Mouse (Mus musculus) embryo, embryonic 10.5 days (tissue): Measurements from ENCODE around the gene C1qtnf7.

Source experiments
- DNase-seq: peaks from one replicate; pipeline ENCODE4 v3.0.0-alpha.2; 2015; ENCODE audit warnings: low spot score

Gene C1qtnf7

GRCm38 (mm10) chr5:43609760-43610159 lies 94.4 kb downstream of the C1qtnf7 start:
- DNase-seq, result no peak

GRCm38 (mm10) chr5:43621575-43622299 lies 106.4 kb downstream of the C1qtnf7 start:
- no peak for DNase-seq

DNA sequence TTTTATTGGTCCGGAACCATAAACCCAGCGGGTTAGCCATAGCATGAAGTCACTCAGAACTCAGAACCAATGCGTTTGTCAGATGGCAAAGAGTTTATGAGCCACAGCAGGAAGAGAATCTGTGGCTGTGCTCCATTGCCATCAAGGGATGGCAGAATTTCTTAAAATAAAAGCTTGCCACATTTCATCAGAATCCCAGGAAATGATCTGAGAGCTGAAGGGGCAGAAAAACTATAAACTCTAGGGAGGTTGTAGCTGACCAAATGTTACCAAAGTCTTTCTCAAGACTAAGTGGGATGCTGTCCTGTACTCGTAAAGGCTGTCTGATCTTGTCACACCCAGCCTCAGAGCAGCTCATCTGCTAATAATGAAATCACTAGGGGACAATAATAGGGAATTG lies 110.1 kb downstream of the C1qtnf7 start:
- no peak for DNase-seq

DNA sequence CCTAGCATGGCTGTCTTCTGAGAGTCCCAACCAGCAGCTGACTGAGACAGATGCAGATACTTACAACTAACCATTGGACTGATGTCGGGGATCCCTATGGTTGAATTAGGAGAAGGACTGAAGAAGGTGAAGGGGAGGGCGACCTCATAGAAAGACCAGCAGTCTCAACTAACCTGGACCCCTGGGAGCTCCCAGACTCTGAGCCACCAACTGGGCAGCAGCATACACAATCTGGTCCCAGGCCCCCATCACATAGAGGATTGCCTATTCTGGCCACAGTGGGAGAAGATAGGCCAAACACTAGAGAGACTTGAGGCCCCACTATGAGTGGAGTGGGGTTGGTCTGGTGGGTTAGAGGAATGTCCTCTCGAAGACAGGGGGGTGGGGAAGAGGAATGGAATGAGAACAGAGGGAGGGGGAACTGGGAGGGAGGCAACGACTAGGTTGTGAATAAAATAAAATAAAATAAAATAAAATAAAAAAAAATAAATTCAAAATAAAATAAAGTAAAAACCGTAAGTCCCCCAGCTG lies 118.8 kb downstream of the C1qtnf7 start:
- no peak for DNase-seq

GRCm38 (mm10) chr5:43634602-43635081 lies 119.3 kb downstream of the C1qtnf7 start:
- DNase-seq, result peak; percentile 52

DNA sequence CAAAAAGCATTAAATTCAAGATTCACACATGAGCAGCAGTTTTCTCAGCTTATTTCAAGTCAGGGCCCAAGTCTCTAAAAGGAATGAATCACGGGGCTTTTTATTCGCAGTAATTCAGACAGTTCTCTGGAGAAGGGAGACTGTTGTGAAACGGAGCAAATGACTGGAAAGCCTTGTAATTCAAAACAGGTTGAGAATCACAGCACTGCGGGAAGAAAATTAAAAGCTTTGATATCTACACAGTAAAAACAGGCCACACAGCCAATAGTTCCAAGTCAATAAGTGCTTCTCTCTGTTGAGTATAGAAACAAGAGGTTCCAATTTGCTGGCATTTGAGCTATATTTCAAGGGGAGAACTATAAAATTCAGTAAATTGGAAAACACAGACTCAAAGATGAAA lies 129.7 kb downstream of the C1qtnf7 start:
- DNase-seq, result no peak

DNA sequence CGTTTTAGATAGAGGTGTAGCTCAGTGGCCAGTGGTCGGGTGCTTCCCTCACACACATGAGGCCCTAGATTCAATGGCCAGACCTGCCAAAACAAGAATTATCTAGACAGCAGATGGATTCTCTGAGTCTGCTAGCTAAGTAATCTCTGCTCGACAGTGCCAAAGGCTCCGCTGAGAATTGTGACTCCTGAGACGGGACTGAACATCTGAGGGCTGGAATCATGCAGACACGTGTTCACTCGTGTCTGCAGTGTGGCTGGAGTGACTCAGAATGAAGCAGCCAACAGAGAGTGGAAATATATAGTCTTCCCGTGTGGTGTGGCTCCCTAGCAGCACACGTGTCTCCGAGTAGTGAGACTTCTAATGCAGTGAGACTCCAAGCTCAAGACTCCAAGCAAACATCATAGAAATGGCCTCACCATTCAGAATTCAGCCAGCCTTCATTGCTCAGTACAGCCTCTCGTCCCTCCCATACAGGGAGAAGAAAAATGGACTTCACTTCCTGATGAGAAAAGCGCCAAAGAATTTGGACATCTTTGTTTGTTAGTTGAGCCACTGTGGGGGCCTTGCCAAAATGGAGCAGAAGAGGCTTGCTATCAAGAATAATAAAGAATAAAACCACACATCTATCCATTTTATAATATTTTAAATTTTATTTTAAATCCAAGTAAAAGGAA lies 131.9 kb downstream of the C1qtnf7 start:
- DNase-seq, result no peak

GRCm38 (mm10) chr5:43661498-43661897 lies 146.2 kb downstream of the C1qtnf7 start:
- DNase-seq, result peak; percentile 17

DNA sequence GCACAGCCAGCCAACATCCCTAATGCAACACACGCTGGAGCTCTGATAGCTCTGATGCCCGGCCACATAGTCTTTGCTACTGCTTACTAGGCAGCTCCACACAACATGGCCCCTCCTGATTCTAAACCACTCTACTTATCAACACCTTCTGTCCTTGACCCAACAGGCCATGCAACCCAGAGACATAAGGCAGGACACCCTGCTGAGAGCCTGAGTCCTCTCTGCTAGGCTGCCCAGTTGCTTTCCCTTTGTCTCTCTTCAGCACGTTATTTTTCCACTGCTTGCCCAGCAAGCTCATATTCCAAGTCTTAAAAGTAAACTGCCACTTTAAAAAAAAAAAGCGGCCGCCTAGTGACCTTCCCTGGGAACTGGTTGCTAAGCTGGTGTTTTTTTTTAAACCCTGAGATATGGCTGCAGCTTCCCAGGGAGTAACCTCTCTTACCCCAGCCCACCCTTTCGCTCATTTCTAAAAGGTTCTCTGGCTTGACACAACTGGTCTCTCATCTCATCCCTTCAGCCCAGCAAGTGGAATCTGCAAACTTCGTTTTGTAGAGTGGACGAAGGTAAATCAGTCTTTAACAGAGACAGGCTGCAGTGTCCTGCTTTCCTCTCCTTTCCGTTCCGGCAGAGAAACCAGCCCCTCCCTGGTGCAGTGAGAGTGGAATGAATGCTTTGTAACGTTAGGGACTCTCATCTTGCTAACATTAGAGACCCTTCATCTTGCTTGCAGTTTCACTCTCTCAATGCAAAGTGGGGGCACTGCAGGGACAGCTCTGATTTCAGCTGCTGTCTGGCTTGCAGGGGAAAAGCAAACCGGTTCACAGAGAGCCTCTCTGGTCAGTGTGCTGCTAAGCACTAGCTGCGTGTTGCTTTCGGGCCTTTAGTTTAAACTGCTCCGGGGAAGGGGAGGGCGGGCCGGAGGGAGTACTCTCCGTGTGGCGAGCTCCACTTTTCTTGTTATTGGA lies 146.9 kb downstream of the C1qtnf7 start, which contains the start of gene Cc2d2a:
Gene Cc2d2a, plus strand, starts transcription at position 350 of the 965 bp plus-strand sequence.
- DNase-seq, result peak; percentile 83

DNA sequence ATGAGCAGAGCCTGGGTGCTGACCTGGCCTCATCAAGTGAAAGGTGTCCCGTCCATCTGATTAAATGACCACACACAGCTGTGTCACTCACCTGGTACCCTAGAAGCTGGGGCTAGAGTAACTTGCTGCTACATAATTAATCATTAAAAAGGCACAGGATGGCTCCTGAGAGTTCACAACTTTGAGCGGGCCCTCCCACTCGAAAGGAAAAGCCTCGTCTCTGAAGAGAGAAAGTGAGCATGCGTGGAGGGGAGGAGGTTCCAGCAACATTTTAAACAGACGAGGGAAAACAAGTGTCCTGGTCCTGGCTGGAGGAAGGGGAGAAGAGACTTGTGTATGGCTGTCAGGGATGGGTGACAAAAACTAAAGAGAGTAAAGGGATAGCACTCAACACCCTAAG lies 148.2 kb downstream of the C1qtnf7 start:
- DNase-seq, result peak; percentile 10

DNA sequence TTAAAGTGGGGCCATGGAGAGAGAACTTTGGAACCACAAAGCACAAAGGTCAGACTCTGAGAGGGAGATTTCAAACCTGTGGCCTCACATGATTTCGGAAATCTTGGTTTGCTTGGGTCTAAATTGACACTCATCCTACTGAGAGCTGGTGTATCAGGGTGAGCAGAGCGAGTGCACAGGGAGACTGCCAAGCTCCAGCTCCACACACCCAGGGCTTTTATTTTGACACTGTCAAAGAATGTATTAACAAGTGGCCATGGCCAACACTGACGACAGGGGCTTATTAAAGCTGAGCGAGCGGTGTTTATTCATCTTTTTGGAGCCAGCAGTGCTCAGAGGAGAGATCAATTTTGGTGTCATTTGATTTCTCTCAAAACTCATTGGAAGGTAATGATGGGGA lies 149.8 kb downstream of the C1qtnf7 start:
- DNase-seq, result peak; percentile 59
